Mouse (Mus musculus): ENCODE data around the gene Olfr24. TPM values are rescaled to one million over a fixed set of nuclear protein-coding genes. Genes with fewer than 3 reads are reported as not detected.

Olfr24 gene
- total RNA-seq (2023; ENCODE audit: inconsistent age), result not detected in 4 replicates

GRCm38 (mm10) chr9:18763896-18764295 is at the start of gene Olfr24:
Olfr24 (minus strand) TSS chr9:18763996.

Other genes with a start within 250 kb of the Olfr24 start
- 0.03 to 0.19 TPM in 2 of 4 replicates, not detected in the others for gene Muc16, start 89.5 kb downstream of the Olfr24 start, total RNA-seq (2023; ENCODE audit: inconsistent age)
- not detected in 4 replicates for gene Olfr828, start 55.5 kb upstream of the Olfr24 start, total RNA-seq (2023; ENCODE audit: inconsistent age)
- gene Olfr829, start 90.9 kb upstream of the Olfr24 start, total RNA-seq (2023; ENCODE audit: inconsistent age), result not detected in 4 replicates
- not detected in 4 replicates for gene Olfr830, start 110.7 kb upstream of the Olfr24 start, total RNA-seq (2023; ENCODE audit: inconsistent age)
- gene Olfr832, start 173.1 kb upstream of the Olfr24 start, total RNA-seq (2023; ENCODE audit: inconsistent age), result not detected in 4 replicates
- not detected in 4 replicates for gene Olfr834, start 224.0 kb upstream of the Olfr24 start, total RNA-seq (2023; ENCODE audit: inconsistent age)